Mouse (Mus musculus) ZHBTc4 (cell line): ENCODE results near the gene Fam114a2.

Experiments
- DNase-seq: peaks from one replicate; pipeline ENCODE4 v3.0.0-alpha.2; 2011; ENCODE audit warnings: low read depth, low spot score

Gene Fam114a2

DNA sequence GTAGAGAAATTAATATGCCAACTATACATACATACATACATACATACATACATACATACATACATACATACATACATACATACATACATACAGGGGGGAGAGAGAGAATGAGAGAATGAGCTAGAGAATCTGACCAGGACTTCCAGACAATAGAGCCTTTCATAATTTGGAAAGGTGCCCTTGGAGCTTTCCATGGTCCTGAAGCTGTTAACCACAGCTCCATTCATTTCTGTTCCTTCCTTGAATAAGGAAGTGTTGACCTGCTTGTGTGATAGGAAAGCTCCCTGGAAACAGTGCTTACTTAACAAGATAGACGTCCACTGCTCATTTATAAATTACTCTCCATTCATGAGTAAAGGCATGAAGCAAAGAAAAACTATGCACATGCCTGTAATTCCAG lies 84.3 kb downstream of the Fam114a2 start:
- DNase-seq = peak; percentile 70
